Mouse (Mus musculus) hindbrain, embryonic 14.5 days (tissue): ENCODE results near the gene Tnp2. TPM values are rescaled to one million over a fixed set of nuclear protein-coding genes. Genes with fewer than 3 reads are reported as not detected.

Source experiments
- ATAC-seq: fragments of 200-750 bp; cut with Nextera tagmentation; 2 replicates; pipeline ENCODE4 v1.8.0; 2017; ENCODE audit warnings: moderate number of reproducible peaks, mild to moderate bottlenecking, moderate TSS enrichment, moderate library complexity; ENCODE audit not compliant: low FRiP score
- DNase-seq: peaks from one replicate; pipeline ENCODE4 v3.0.0-alpha.2; 2015; ENCODE audit warnings: low spot score
- H3K27ac ChIP-seq: fragments of 300-500 bp; sonication (generic); 2 replicates; pipeline ENCODE4 v1.5.1; 2014; ENCODE audit warnings: mild to moderate bottlenecking, moderate library complexity
- H3K27me3 ChIP-seq: fragments of 300-500 bp; sonication (generic); 2 replicates; pipeline ENCODE4 v1.6.1; 2014; ENCODE audit warnings: mild to moderate bottlenecking, low read length, mixed read lengths; ENCODE audit not compliant: control insufficient read depth, insufficient read depth
- H3K36me3 ChIP-seq: fragments of 300-500 bp; sonication (generic); replicated peaks from 2 replicates; pipeline ENCODE4 v1.6.1; 2014; ENCODE audit not compliant: control insufficient read depth, insufficient read depth
- H3K4me1 ChIP-seq: fragments of 300-500 bp; sonication (generic); replicated peaks from 2 replicates; pipeline ENCODE4 v1.6.1; 2014; ENCODE audit warnings: antibody characterized with exemption, low read length, mixed read lengths; ENCODE audit not compliant: control insufficient read depth, insufficient read depth
- H3K4me2 ChIP-seq: fragments of 300-500 bp; sonication (generic); replicated peaks from 2 replicates; pipeline ENCODE4 v1.6.1; 2014; ENCODE audit warnings: mild to moderate bottlenecking, moderate library complexity
- H3K4me3 ChIP-seq: fragments of 300-500 bp; sonication (generic); replicated peaks from 2 replicates; pipeline ENCODE4 v1.5.1; 2014; ENCODE audit warnings: mild to moderate bottlenecking, low read length
- H3K9ac ChIP-seq: fragments of 300-500 bp; sonication (generic); 2 replicates; pipeline ENCODE4 v1.6.1; 2014
- H3K9me3 ChIP-seq: fragments of 300-500 bp; sonication (generic); 2 replicates; pipeline ENCODE4 v1.6.1; 2016; ENCODE audit warnings: low read length; ENCODE audit not compliant: control insufficient read depth
- WGBS: fragments of 180-500 bp; shearing (Covaris S2); extraction: QIAGEN DNeasy Blood & Tissue Kit; methylation state at CpG from one replicate; pipeline ENCODE4 v1.1.7; 2014; 5-methylcytosine and 5-hydroxymethylcytosine counted together
- polyA plus RNA-seq: library from polyadenylated mRNA; unstranded; fragments of >200 nt; fragmentation: Nextera tagmentation; extraction: Ambion mirVana; gene quantifications from 2 replicates; pipeline ENCODE4 v1.2.1, GENCODE M21; 2014

The Tnp2 gene
- polyA plus RNA-seq, 1 experiment from 2014 or later: not detected

- H3K4me1 ChIP-seq: no peaks in the 10 kb centered on the region
- no peak overlapping the region for H3K27ac ChIP-seq
- WGBS: 94% methylated on average over 4 of the region's 4 CpGs
- H3K9me3 ChIP-seq: no peaks in the 10 kb centered on the region
- ATAC-seq (no peak), DNase-seq (no peak)
- H3K9ac ChIP-seq: no peak overlapping the region
- H3K36me3 ChIP-seq: no peaks in the 10 kb centered on the region
- H3K4me3 ChIP-seq: no peak overlapping the region
- H3K27me3 ChIP-seq: no peaks in the 10 kb centered on the region
- no peak overlapping the region for H3K4me2 ChIP-seq
These were observed 37.4 kb upstream of the Tnp2 start for GRCm38 (mm10) chr16:10825840-10826239.

GRCm38 (mm10) chr16:10824536-10824935, 36.1 kb upstream of the Tnp2 start:
- Histone ChIP-seq H3K4me3 (no peak overlapping the region), H3K27ac (no peak overlapping the region), H3K9me3 (no peaks in the 10 kb centered on the region), H3K36me3 (no peaks in the 10 kb centered on the region), H3K9ac (no peak overlapping the region), H3K4me1 (no peaks in the 10 kb centered on the region), H3K27me3 (no peaks in the 10 kb centered on the region), H3K4me2 (no peak overlapping the region)
- ATAC-seq (no peak), DNase-seq (no peak)
- 85% methylated on average over 1 of the region's 1 CpGs for WGBS

- WGBS: 80% methylated on average over 4 of the region's 4 CpGs
- Histone ChIP-seq H3K4me1 (no peaks in the 10 kb centered on the region), H3K27ac (no peak overlapping the region), H3K4me3 (no peak overlapping the region), H3K36me3 (no peaks in the 10 kb centered on the region), H3K4me2 (no peak overlapping the region), H3K9me3 (no peaks in the 10 kb centered on the region), H3K9ac (no peak overlapping the region), H3K27me3 (no peaks in the 10 kb centered on the region)
- ATAC-seq (no peak), DNase-seq (no peak)
These were observed 32.9 kb upstream of the Tnp2 start for GRCm38 (mm10) chr16:10821387-10821786.

GRCm38 (mm10) chr16:10819966-10820365, 31.5 kb upstream of the Tnp2 start:
- H3K27ac ChIP-seq: no peak overlapping the region
- WGBS: 81% methylated on average over 3 of the region's 3 CpGs
- no peaks in the 10 kb centered on the region for H3K27me3 ChIP-seq
- H3K4me2 ChIP-seq: no peak overlapping the region
- no peaks in the 10 kb centered on the region for H3K36me3 ChIP-seq
- H3K4me3 ChIP-seq: no peak overlapping the region
- ATAC-seq (no peak), DNase-seq (no peak)
- no peaks in the 10 kb centered on the region for H3K4me1 ChIP-seq
- no peak overlapping the region for H3K9ac ChIP-seq
- no peaks in the 10 kb centered on the region for H3K9me3 ChIP-seq

- no peak for ATAC-seq
- 79% methylated on average over 4 of the region's 4 CpGs for WGBS
These were observed 30.2 kb upstream of the Tnp2 start for GRCm38 (mm10) chr16:10818579-10819135.

GRCm38 (mm10) chr16:10814864-10815263, 26.4 kb upstream of the Tnp2 start:
- 95% methylated on average over 4 of the region's 4 CpGs for WGBS
- Histone ChIP-seq H3K9me3 (no peaks in the 10 kb centered on the region), H3K27ac (no peak overlapping the region), H3K4me2 (no peak overlapping the region), H3K4me1 (no peaks in the 10 kb centered on the region), H3K27me3 (no peaks in the 10 kb centered on the region), H3K36me3 (no peaks in the 10 kb centered on the region), H3K4me3 (no peak overlapping the region), H3K9ac (no peak overlapping the region)
- ATAC-seq (no peak), DNase-seq (no peak)

More at GRCm38 (mm10) chr16:10818579-10819135, 30.2 kb upstream of the Tnp2 start:
- Histone ChIP-seq H3K27me3 (no peaks in the 10 kb centered on the region), H3K36me3 (no peaks in the 10 kb centered on the region), H3K9me3 (no peaks in the 10 kb centered on the region), H3K27ac (no peak overlapping the region), H3K4me1 (no peaks in the 10 kb centered on the region), H3K9ac (no peak overlapping the region), H3K4me3 (no peak overlapping the region), H3K4me2 (no peak overlapping the region)
- DNase-seq: no peak

GRCm38 (mm10) chr16:10813726-10814125, 25.3 kb upstream of the Tnp2 start:
- Histone ChIP-seq H3K36me3 (no peaks in the 10 kb centered on the region), H3K27ac (no peak overlapping the region), H3K27me3 (no peaks in the 10 kb centered on the region), H3K4me1 (no peaks in the 10 kb centered on the region), H3K4me3 (no peak overlapping the region), H3K9ac (no peak overlapping the region), H3K9me3 (no peaks in the 10 kb centered on the region), H3K4me2 (no peak overlapping the region)
- no peak for DNase-seq
- ATAC-seq: no peak
- whole genome bisulfite sequencing: 80% methylated on average over 4 of the region's 4 CpGs

- 87% methylated on average over 2 of the region's 2 CpGs for WGBS
- Histone ChIP-seq H3K27ac (no peak within 1 kb of the TSS), H3K36me3 (no peaks in the 10 kb centered on the region), H3K4me3 (no peak within 1 kb of the TSS), H3K9ac (no peak within 1 kb of the TSS), H3K9me3 (no peaks in the 10 kb centered on the region), H3K4me1 (no peaks in the 10 kb centered on the region), H3K4me2 (no peak within 1 kb of the TSS), H3K27me3 (no peaks in the 10 kb centered on the region)
- no peak for ATAC-seq
- DNase-seq: no peak
These were observed 24.5 kb upstream of the Tnp2 start, which contains the start of gene Gm11172 for GRCm38 (mm10) chr16:10812865-10813371. Gm11172 (plus strand) TSS chr16:10812915.

GRCm38 (mm10) chr16:10810376-10810775, 21.9 kb upstream of the Tnp2 start:
- Histone ChIP-seq H3K4me1 (no peaks in the 10 kb centered on the region), H3K27ac (no peak overlapping the region), H3K9ac (no peak overlapping the region), H3K9me3 (no peaks in the 10 kb centered on the region), H3K36me3 (no peaks in the 10 kb centered on the region), H3K4me3 (no peak overlapping the region), H3K4me2 (no peak overlapping the region), H3K27me3 (no peaks in the 10 kb centered on the region)
- ATAC-seq (no peak), DNase-seq (no peak)
- 88% methylated on average over 1 of the region's 1 CpGs for WGBS
